Mouse (Mus musculus): ENCODE measurements around the gene Dph2. TPM values are rescaled to one million over a fixed set of nuclear protein-coding genes. Genes with fewer than 3 reads are reported as not detected.
A peak's percentile ranks its signal among the peaks of the same experiment; 100 is the strongest.

Gene Dph2
- polyA plus RNA-seq, 1 experiment from 2014 or later, result 21.4 TPM

DNA sequence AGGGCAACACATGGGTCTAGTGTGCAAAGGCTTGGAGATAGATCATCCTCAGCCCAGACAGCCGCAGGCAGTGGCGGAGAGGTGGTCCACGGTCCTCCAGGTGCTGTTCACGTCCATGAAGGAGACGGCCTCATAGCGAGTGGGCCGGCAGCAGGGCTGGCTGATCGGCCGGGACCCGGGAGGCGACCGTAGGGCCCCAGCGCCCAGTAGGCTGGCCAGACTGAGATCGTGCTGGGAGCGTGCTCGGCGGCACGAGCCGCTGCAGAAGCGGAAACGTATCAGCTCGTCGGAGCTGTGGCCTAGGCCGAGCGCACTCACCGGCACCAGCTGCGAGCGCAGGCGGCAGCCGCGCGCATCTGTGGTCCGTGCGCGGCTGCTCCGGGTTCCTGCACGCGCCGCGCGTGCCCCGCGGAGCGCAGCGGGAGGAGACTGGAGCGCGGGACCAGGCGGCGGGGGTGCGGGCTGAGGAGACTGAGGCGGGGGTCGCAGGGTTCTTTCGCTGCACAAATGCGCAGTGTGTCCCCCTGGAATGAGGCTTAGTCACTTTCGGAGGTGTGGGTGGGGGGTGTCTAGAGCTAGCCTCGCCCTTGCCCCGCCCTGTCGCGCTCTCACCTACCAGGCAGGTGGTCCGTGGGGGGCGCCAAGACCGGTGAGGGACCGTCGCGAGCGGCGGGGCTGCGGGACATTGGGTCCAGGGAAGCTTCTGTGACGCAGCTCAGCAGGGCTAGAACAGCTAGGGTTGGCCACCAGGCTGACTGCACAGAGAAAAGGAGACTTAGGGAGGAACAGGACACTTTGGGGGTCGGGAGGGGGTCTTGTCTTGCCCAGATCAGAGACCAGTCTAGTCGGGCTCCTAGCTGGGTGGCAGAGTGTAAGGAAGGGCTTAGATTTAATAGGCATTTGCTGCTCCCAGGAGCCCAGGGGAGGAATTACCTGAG is 35.0 kb upstream of the Dph2 start:
- H3K36me3 ChIP-seq (ENCODE audit: insufficient read depth), result no peaks in the 10 kb centered on the region
- no peak for TF ChIP-seq CTCF (IDR thresholded peaks at IDR 0.05; ENCODE audit: low read depth)
- peak overlapping the region; percentile 95 for H3K4me2 ChIP-seq
- peak; percentile 33; the same call in 1 of the 2 replicates for ATAC-seq (ENCODE audit: insufficient read depth)
- peaks cover 11% of the 10 kb centered on the region for H3K4me1 ChIP-seq (ENCODE audit: insufficient read depth)
- WGBS, result 2% methylated on average over 71 of the region's 71 CpGs
- H3K9ac ChIP-seq, result peak overlapping the region; percentile 42
- H3K9me3 ChIP-seq (ENCODE audit: low read depth, low read length), result no peaks in the 10 kb centered on the region
- H3K4me3 ChIP-seq (ENCODE audit: low read depth, low read length), result peak overlapping the region; percentile 44
- H3K27me3 ChIP-seq (ENCODE audit: insufficient read depth, low read length), result peaks cover 35% of the 10 kb centered on the region
- peak; percentile 78 for DNase-seq
- no peak overlapping the region for H3K27ac ChIP-seq (ENCODE audit: low read depth)

DNA sequence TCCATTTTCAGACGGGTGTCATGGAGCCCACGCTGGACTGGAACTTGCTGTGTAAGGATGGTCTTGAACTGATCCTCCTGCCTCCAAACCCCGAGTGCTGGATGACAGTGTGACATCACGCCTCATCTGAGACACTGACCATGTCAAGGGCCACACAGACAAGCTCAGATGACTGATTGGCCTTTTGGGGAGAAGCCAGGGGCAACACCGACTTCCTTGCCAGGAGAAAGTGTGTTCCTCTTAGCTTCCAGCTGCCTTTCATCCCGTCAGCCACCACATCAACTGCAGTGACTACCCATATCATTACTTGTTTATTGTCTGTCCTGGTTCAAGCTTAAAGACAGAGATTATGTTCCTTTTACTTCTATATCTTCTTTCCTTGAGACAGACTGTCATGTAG is 33.1 kb upstream of the Dph2 start:
- DNase-seq (peak; percentile 82), ATAC-seq (ENCODE audit: insufficient read depth) (0 out of 2 replicates have a peak, but pooled peaks have one; percentile 4)
- Histone ChIP-seq H3K4me3 (ENCODE audit: low read depth, low read length) (no peak overlapping the region), H3K4me1 (ENCODE audit: insufficient read depth) (peaks cover 11% of the 10 kb centered on the region), H3K27me3 (ENCODE audit: insufficient read depth, low read length) (peaks cover 31% of the 10 kb centered on the region), H3K27ac (ENCODE audit: low read depth) (no peak overlapping the region), H3K4me2 (no peak overlapping the region), H3K9ac (no peak overlapping the region), H3K36me3 (ENCODE audit: insufficient read depth) (no peaks in the 10 kb centered on the region), H3K9me3 (ENCODE audit: low read depth, low read length) (no peaks in the 10 kb centered on the region)
- WGBS, result 38% methylated on average over 5 of the region's 6 CpGs
- TF ChIP-seq CTCF (IDR thresholded peaks at IDR 0.05; ENCODE audit: low read depth), result no peak

DNA sequence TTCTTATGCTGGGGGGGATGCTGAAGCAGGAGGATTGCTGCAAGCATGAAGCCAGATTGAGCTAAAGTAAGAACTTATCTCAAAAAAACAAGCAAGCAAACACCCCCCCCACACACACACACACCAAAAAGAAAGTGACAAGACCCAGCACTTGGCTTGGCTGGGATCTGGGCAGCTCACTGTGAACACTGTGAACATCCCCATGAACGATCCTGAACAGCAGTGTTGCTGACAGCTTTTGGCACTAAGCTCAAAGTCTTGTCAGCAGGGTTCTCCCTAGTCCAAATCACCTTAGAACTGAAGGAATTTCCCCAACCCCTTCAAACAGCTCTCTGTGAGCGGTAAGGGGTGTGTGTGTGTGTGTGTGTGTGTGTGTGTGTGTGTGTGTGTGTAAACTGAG is 31.6 kb upstream of the Dph2 start:
- H3K27me3 ChIP-seq (ENCODE audit: insufficient read depth, low read length), result peaks cover 29% of the 10 kb centered on the region
- 13% methylated on average over 2 of the region's 2 CpGs for WGBS

DNA sequence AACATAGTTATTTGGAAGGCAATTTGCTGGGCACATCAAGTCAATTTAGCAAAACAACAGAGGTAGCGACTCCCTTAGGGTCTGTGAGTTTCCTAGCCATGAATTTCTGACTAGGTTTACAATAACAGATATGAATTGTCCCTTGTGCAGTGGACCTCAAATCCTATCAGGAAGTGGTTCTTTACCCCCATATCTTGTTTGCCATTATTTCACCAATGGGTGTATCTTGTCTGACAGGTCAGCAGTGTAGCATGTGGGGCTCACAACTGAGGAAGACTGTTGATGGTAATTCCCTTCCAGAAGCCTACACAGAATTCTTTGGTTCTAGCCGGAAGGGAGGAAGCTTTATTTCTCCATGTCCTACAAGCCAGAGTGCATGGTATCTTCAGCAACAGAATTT is 29.5 kb upstream of the Dph2 start:
- peaks cover 9% of the 10 kb centered on the region for H3K27me3 ChIP-seq (ENCODE audit: insufficient read depth, low read length)
- no peaks in the 10 kb centered on the region for H3K9me3 ChIP-seq (ENCODE audit: low read depth, low read length)
- no peak overlapping the region for H3K9ac ChIP-seq
- H3K4me3 ChIP-seq (ENCODE audit: low read depth, low read length), result no peak overlapping the region
- ATAC-seq (ENCODE audit: insufficient read depth), result no peak
- H3K36me3 ChIP-seq (ENCODE audit: insufficient read depth), result no peaks in the 10 kb centered on the region
- no peak for DNase-seq
- 87% methylated on average over 2 of the region's 2 CpGs for WGBS
- no peak for TF ChIP-seq CTCF (IDR thresholded peaks at IDR 0.05; ENCODE audit: low read depth)
- peaks cover 2% of the 10 kb centered on the region; the same call in 1 of the 2 replicates for H3K4me1 ChIP-seq (ENCODE audit: insufficient read depth)
- no peak overlapping the region for H3K27ac ChIP-seq (ENCODE audit: low read depth)
- no peak overlapping the region for H3K4me2 ChIP-seq

More for the DNA sequence above, 31.6 kb upstream of the Dph2 start:
- Histone ChIP-seq H3K27ac (ENCODE audit: low read depth) (no peak overlapping the region), H3K36me3 (ENCODE audit: insufficient read depth) (no peaks in the 10 kb centered on the region), H3K4me3 (ENCODE audit: low read depth, low read length) (no peak overlapping the region), H3K4me2 (no peak overlapping the region), H3K4me1 (ENCODE audit: insufficient read depth) (peaks cover 11% of the 10 kb centered on the region), H3K9ac (no peak overlapping the region), H3K9me3 (ENCODE audit: low read depth, low read length) (no peaks in the 10 kb centered on the region)
- TF ChIP-seq CTCF (IDR thresholded peaks at IDR 0.05; ENCODE audit: low read depth), result no peak
- DNase-seq (peak; percentile 69), ATAC-seq (ENCODE audit: insufficient read depth) (0 out of 2 replicates have a peak, but pooled peaks have one; percentile 22)

DNA sequence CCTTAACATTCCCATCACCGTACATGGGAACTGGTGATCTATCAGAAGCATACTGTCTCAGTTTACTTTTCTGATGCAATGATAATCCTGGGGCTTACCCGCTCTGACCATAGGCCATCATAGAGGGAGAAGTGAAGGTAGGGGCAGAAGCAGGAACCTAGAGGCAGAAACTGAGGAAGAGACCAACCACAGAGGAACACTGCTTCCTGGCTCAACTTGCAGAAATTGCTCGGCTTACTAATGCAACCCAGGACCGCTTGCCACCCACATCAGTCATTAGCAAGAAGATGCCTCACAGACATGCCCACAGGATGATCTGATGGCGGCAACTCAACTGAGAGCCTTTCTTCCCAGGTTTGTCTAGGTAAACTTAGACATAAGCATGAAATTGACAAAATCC is 26.9 kb upstream of the Dph2 start:
- Histone ChIP-seq H3K27me3 (ENCODE audit: insufficient read depth, low read length) (no peaks in the 10 kb centered on the region), H3K4me1 (ENCODE audit: insufficient read depth) (peaks cover 9% of the 10 kb centered on the region; the same call in 1 of the 2 replicates), H3K9ac (no peak overlapping the region), H3K4me2 (no peak overlapping the region), H3K27ac (ENCODE audit: low read depth) (no peak overlapping the region; the same call in 1 of the 2 replicates), H3K4me3 (ENCODE audit: low read depth, low read length) (no peak overlapping the region), H3K9me3 (ENCODE audit: low read depth, low read length) (no peaks in the 10 kb centered on the region), H3K36me3 (ENCODE audit: insufficient read depth) (no peaks in the 10 kb centered on the region)
- DNase-seq (no peak), ATAC-seq (ENCODE audit: insufficient read depth) (no peak)
- no peak for TF ChIP-seq CTCF (IDR thresholded peaks at IDR 0.05; ENCODE audit: low read depth)
- 81% methylated on average over 5 of the region's 5 CpGs for WGBS

DNA sequence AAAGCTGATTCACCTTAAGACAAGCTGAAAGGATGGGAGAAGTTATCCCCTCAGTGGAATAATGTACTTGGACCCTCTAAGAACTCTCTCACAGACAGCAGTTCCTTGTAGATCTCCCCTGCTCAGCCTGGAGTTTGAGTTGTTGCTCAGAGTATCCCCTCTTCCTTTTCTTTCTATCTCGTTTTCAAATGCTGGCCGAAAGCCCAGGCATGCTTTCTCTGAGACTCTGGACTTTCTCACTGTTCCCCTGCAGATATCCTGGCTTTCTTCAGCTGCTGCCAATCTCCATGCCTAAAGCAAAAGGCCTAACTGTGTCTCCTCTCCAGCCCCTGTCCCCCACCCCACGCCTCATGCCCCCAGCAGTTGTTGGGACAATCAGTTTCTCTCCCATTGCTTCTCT is 26.4 kb upstream of the Dph2 start:
- ATAC-seq (ENCODE audit: insufficient read depth) (no peak), DNase-seq (peak; percentile 75)
- WGBS, result 49% methylated on average over 3 of the region's 3 CpGs
- Histone ChIP-seq H3K27ac (ENCODE audit: low read depth) (peak overlapping the region; percentile 14; the same call in 1 of the 2 replicates), H3K9me3 (ENCODE audit: low read depth, low read length) (no peaks in the 10 kb centered on the region), H3K4me1 (ENCODE audit: insufficient read depth) (peaks cover 14% of the 10 kb centered on the region), H3K36me3 (ENCODE audit: insufficient read depth) (no peaks in the 10 kb centered on the region), H3K4me3 (ENCODE audit: low read depth, low read length) (no peak overlapping the region), H3K4me2 (no peak overlapping the region), H3K27me3 (ENCODE audit: insufficient read depth, low read length) (no peaks in the 10 kb centered on the region), H3K9ac (no peak overlapping the region)
- TF ChIP-seq CTCF (IDR thresholded peaks at IDR 0.05; ENCODE audit: low read depth), result no peak

DNA sequence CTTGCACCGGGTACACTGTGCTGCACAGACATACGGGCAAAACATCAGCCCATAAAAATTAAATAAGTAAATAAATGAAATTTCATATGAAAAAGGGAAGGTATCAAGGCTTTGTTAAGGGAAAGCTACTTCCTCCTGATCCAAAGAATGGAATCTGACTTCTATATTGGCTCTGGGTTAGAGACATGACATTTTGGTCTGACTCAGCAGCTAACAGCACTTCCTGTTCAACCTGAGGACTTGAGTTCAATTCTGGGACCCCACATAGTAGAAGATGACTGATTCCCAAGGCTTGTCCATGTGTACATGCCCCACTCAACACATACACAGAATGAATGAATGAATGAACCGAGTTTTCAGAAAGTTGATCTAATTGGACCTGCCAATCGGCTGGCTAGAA is 26.0 kb upstream of the Dph2 start:
- 86% methylated on average over 4 of the region's 4 CpGs for WGBS
- H3K9me3 ChIP-seq (ENCODE audit: low read depth, low read length), result no peaks in the 10 kb centered on the region
- H3K27me3 ChIP-seq (ENCODE audit: insufficient read depth, low read length), result no peaks in the 10 kb centered on the region
- peak overlapping the region; percentile 9; the same call in 1 of the 2 replicates for H3K27ac ChIP-seq (ENCODE audit: low read depth)
- H3K4me2 ChIP-seq, result no peak overlapping the region
- peaks cover 18% of the 10 kb centered on the region for H3K4me1 ChIP-seq (ENCODE audit: insufficient read depth)
- ATAC-seq (ENCODE audit: insufficient read depth) (no peak), DNase-seq (no peak)
- no peak overlapping the region for H3K9ac ChIP-seq
- H3K4me3 ChIP-seq (ENCODE audit: low read depth, low read length), result no peak overlapping the region
- no peak for TF ChIP-seq CTCF (IDR thresholded peaks at IDR 0.05; ENCODE audit: low read depth)
- no peaks in the 10 kb centered on the region for H3K36me3 ChIP-seq (ENCODE audit: insufficient read depth)

Data from lung, embryonic 14.5 days (tissue).